Mouse (Mus musculus) megakaryocyte, adult 5-6 weeks (primary cell): ENCODE data around the gene Abcc3. TPM values are rescaled to one million over a fixed set of nuclear protein-coding genes. Genes with fewer than 3 reads are reported as not detected.
A peak's percentile ranks its signal among the peaks of the same experiment; 100 is the strongest.

ENCODE experiments used
- ATAC-seq: 2 replicates; pipeline ENCODE4 v1.8.0; 2016; ENCODE audit warnings: mild to moderate bottlenecking, inconsistent platforms; ENCODE audit not compliant: poor library complexity, severe bottlenecking
- total RNA-seq, 2 experiments: library from RNA; stranded (forward) in 1 of 2; stranded (reverse) in 1 of 2; fragments of 153-499, 151-499 nt in 1 of 2; fragments of 221-1000, 200-1000 nt in 1 of 2; gene quantifications; 2 replicates each; pipeline versions ENCODE4 v1.2.3 to v1.2.4; 2015 to 2017

The Abcc3 gene
- total RNA-seq, 2 experiments from 2014 or later = 1.1 to 1.8 TPM

DNA sequence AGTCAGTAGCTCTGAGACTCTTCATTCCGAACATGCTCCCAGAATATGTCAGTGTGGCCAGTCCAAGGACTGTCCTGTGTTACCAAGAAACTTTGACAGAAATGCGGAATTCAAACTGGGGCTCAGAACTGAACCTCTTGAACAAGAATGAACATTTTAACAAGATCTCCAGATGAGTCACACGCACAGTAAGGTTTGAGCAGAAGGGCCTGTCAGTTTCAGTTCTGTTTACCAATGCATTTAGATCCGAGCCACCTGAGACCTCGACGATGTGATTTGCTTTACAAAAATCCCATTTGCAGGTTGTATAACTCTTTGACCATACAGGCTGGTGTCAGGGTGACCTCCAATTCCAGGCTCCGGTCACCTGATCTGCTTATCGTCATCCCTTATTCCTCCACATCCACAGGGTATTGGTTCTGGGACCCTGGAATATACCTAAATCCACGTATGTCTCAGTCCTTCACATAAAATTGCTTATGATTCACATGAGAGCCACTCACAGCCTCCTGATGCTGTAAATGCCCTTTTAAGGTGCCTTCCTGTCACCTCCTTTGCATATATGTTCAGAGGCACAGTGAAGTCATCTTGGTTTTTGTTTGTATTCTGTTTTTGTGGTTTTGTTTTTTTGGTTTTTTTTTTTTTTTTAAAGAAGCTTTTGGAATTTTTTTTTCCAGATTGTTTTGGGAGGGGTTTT, 37.1 kb downstream of the Abcc3 start:
- ATAC-seq = no peak

DNA sequence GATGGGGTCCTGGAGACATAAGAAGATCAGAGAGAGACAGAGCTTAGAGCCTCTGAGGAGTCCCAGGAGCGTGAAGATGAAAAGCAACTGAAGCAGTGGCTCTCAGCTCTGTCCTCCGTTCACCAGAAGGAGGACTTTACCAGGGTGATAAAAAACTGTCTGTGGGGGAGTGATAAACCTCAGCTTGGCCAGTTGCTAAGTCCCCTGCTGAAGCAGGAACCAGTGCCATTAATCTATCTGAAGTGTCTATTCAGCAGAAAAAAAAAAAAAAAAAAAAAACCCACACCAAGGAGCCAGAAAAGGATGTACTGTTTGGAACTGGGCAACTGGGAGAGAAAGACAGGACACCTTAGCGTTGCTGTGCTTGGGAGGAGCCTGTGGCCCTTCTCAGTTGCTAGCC, 41.7 kb downstream of the Abcc3 start:
- ATAC-seq = no peak

DNA sequence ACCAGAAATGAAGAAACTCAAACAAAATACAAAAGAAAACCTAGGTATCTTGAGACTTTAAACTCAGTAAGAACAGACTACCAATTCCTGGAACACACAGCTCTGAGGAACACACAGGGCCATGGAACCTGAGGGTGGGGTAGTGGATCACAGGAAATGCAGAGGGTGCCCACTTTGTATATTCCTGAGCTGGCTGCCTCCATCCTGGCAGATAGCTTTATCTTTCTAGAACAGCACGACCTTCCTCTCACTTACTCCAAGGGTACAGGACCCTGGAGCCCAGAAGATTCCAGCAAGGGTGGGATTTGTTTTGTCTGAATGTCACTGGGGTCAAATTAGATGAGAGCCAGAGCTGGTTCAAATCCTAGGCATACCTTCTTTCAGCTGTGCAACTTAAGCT, 42.5 kb downstream of the Abcc3 start:
- ATAC-seq = no peak

DNA sequence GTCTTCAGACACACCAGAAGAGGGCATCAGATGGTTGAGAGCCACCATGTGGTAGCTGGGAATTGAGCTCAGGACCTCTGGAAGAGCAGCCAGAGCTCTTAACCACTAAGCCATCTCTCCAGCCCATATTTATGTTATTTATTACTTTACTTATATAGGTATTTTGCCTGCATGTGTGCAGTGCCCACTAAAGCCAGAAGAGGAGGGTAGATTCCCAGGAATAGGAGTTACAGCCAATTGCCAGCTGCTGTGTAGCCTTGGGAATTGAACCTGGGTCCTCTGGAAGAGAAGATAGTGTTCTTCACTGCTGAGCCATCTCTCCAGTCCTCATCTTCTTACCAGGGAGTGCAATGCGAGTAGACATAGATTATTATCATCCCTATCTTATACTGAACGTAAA, 43.0 kb downstream of the Abcc3 start:
- no peak for ATAC-seq

DNA sequence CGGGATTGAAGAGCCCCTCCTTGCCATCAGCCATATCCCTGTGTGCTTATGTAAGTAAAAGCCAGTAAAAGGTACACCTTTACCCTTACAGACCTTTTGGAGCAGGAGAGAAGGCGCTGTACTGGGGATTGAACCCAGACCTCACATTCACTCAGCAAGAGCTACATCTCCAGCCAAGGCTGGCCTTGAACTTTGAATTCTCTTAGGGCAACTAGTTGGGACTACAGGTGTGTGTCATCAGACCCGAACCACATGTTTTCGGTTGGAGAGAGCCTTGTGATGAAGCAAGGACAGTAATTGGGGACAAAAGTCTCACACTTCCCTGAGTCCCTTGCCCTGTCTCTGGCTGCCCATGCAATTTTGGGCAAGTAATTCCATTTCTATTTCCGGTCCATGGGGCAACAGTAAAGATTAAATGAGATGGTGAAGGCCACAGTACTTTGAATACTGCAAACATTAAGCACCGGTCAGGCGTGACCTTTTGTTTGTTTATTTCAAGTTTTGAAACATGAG, 45.7 kb downstream of the Abcc3 start:
- no peak for ATAC-seq

DNA sequence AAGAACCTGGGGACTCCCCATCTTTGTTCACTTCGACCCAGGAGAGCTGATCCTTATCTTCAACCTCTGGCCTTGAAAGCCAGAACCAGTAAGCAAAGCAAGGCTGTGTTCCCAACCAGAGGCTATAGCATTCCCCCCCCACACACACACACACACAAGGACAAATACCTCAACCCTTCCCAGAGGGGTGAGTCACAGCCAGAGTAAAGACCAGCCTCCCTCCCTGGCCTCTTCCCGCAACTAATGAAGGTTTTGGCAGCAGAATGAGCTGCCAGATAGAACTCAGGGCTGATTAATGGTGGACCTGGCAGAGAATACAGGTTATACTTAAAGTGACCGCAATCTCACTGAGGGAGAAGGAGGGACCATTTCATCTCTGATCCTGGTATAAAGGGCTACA, 46.2 kb downstream of the Abcc3 start:
- no peak for ATAC-seq

DNA sequence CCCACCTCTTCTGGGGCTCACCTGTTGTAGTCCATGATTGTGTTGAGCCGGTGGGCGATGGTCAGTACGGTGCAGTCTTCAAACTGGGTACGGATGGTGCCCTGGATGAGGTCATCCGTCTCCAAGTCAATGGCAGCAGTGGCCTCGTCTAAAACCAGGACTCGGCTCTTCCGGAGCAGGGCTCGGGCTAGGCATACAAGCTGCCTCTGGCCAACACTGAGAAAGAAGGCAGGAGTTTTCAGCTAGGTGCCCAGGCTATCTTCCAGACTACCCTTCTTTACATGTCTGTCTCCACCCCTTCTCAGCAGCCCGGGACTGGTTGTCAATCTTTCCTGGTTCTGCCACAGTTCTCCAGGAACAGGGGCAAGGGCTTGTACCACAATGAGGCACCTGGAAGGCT, 46.9 kb downstream of the Abcc3 start:
- no peak for ATAC-seq

DNA sequence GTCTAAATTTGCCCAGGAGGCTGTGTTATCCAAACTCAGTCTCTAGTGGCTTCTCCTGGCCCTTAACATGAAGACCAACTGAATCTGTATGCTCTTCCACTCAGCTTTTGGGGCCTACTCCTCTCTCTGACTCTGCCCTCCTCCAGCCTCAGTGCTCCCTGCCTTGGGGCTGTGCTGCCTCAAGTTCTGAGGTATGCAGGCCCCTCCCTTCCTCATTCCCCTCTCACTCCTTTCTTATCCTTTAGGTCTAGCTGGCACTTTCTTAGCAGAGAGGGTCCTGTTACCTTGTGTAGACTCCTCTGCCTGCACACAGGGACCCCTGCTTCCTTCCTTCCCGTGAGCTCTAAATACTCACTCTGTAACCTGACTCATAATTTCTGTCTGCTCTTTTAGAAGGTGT, 48.3 kb downstream of the Abcc3 start:
- ATAC-seq = no peak

DNA sequence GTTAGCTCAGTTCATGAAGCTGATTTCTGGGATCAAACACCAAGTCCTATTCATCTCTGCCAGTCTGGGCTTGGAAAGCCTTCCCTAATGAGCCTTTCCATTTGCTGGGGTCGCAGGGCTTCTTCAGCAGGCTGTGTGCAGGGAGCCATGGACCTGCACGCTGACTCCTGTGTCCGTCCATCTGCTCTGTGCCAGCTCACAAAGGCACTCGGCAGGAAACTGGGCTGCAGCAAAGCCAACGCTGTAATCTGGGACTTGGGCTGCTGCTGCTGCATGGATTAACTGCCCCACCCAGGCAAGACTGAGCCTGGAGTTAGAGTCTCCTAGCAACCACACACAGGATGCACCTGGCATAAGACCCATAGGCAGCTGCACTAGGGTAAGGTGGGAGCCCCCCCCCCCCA, 48.8 kb downstream of the Abcc3 start:
- ATAC-seq = no peak

DNA sequence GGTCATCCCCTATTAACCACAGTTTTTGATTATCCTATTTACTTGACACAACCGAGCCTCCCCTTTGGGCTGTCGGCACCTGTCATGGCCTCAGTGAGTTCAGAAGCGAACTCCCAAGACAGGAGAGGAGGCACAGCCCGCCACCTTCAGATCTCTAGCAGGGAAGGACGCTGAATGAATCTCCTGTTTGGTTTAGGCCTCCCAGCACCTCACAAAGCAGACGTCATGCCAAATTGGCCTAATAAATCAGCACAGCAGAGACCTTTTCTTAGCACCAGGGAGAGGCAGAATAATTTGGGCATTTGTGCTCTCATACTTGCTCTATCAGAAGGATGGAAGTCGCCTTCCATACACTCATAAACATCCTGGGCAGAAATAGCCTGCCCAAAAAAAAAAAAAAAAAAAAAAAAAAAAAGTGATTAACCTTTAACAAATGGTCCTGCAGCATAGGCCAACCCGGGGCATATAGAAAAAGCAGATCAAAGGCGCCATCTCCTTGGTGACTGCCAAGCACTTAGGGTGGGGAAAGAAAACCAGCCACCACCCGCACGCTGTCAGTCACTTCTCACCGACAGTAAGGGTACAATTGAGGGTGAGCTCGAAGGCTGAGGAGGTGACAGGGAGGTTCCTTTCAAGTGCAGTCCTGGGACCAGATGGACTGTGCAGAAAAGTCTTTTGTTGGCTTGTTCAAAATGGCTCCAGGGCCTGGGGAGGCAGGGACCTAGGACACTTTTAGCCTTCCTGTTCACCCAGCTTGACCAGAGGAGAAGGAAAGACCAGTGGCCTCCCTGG, 50.5 kb downstream of the Abcc3 start:
- no peak for ATAC-seq

DNA sequence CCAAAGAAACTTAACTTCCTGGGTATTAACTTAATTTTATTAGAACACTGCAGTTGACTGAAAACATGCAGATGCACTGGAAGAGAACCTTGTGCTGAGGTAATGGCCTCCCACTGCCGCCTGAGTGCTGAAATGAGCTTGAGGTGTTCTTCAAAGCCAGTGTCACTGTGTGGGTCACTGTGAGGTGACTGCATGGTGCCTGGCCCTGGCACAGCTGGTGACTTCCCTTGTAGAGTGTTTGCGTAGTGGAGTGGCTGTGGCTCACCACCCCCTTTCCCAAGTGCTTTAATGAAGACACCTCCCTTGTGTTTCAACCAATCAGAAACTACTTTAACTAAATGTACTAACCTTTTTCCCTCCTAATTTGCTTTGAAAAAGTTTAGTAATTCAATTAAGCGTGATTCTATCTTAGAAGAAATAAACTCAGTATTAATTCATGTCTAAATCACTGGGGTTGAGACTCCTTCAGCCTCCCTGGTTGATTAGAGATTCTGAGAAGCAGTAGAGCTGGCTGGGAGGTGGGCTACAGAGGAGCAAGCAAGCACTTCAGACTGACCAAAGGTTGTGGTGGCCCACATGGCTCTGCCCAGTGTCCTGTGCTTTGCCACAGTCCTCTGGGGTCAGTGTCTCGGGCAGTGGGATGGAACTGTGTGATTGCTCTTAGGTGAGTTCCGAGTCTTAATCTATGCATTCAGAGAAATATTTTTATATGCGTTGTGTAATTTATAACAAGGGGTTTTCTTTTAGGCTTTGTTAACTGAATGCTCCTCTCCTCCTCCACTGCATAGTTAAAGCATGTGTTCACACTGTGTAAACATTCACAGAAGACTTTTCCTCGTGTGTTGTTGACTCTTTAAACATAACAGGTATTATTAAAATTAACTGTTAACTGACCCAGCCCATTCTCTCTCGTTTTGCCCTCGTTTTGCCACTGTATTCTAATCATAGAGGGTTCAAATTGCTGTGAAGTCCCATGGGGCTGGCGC, 51.6 kb downstream of the Abcc3 start:
- ATAC-seq = no peak

DNA sequence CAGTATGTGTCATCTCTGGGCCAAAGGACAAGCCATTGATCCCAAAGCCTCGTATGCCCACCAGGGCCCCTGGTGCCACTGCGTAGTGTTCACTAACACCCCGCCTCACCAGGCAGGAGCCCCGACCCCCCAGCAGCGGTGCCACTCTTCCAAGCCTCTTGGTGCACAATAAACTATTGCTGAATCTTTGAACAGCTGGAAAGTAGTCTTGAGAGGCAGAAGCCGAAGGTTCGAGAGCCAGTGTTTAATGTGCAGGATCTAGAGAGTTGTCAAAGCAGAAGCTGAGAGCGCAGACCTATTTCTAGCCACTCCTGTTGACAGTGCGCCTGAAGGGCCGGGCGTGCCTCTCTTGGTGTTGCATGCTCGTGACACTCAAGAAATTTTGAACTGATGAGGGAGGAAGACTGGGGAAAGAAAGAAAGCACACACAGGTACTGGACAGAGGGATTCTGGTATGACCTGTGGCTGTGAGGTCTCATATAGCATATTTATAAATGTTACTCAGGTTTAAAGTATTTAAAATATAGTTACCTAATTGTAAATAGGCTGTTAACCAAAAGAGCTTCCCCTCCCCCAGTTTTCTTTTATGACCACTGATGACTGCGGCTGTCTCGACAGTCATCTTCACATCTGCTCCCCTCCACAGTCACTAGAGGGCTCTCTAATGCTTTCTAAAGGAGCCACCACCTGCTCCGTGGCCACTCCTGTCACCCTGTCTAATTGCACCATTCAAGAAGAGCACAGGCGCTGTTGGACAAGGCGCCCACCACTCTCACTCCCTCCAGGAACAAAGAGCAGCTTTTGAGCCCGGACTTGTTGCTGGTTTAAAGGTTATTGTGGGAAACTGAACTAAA, 52.8 kb downstream of the Abcc3 start:
- peak; percentile 89 for ATAC-seq

DNA sequence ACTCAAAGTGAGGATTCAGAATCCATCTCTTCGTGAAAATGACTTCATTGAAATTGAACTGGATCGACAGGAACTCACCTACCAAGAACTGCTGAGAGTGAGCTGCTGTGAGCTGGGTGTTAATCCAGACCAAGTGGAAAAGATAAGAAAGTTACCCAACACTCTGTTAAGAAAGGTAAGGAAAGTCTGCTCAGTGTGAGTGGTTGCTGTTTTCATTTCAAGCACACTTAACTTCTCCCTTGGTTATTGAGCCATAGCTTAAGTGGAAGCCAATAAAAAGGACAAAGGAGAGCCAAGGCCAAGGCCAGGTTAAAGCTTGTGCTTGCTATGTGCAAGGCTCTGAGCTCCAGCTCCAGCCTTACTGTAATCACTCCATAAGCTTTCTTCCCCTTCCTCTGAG, 54.5 kb downstream of the Abcc3 start:
- no peak for ATAC-seq

DNA sequence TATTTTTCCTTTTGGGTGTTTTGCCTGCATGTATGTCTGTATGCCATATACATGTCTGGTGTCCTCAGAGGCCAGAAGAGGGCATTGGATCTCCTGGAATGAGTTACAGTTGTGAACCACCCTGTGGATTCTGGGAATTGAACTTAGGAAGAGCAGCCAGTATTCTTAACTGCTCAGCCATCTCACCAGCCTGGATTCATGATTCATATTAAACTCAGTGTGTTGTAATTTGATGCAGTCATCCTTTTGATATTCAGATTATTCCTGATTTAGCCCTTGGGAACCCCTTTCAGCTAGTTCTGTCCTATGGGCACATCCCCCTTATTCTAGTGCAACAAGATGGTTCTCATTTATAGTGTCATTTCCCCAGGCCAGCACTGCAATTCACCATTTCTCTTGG, 56.2 kb downstream of the Abcc3 start:
- no peak for ATAC-seq

DNA sequence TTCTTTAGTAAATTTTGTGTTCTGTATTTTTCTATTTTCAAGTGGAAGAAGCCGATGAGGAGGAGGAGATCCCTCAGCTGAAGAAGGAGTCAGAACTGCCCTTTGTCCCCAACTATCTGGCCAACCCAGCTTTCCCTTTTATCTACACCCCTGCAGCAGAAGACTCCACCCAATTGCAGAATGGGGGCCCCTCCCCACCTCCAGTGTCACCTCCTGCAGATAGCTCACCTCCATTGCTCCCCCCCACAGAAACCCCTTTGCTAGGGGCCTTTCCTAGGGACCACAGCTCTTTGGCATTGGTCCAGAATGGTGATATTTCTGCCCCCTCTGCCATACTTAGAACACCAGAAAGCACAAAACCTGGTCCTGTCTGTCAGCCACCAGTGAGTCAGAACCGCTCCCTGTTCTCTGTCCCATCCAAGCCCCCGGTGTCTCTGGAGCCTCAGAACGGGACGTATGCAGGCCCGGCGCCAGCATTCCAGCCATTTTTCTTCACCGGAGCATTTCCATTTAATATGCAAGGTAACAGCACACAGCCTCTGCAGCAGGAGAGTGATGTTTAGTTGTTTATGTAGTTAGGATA, 58.3 kb downstream of the Abcc3 start:
- no peak for ATAC-seq

DNA sequence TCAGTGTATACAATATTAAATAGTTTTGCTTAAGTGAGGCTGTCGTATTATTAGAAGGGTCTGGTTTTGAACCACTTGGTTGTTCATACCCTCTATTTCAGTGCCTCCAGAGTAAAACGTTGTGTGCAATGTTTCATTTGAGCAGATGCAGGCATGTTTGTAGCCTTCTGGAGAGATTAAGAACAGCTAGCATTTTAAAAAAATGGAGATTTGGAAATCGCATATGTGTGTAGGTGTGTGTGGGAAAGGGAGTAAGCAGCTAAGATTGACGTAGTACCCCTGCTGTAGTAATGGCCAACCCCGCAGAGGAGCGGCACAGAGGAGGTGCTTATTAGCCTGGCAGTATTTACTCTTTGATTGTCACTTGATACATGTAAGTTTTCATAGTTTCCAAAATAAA, 60.1 kb downstream of the Abcc3 start:
- no peak for ATAC-seq

DNA sequence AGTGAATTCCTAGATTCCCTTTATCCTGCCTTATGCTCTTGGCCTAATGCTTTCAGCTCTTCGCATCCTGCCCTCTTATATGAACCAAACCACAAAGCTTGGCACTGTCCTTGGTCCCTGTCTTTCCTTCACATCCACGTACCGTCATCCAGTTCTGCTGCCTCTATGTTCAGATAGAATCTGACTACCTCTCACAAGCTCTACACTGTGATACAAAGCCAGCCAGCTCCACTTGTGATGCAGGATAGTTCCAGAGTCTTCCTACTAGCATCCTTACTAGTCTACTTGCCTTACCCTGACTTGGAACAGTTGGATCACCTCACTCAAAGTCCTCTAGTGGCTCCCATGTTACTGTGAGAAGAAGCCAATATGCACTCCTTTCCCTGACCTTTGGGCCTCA, 62.6 kb downstream of the Abcc3 start:
- ATAC-seq = no peak

DNA sequence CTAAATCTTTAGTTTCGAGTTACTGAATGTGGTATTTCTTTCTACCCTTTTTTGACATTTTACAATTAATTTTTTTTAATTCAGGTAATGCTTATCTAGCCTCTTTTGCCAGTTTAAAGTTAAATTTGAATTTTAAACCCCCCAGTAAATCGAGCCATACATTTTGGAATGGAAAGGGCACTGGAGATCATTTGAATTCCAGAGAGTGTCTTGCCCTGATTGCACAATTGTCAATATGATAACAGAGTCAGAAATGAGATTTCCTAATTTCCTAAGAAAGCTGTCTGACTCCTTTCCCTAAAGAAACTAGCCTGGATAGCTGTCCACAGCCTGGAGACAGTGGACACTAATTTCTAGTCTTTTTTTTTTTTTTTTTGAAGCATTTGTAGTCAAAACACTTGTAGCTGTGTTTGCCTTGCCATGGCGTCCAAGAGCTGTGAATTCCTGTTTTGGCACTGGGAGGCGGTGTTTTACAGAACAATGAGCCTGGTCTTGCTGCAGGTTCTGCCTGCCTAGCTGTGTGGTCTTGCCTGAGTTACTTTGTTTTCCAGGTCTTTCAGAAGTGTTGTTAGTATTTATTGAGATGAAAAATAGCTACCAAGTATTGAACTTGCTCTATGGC, 63.4 kb downstream of the Abcc3 start:
- peak; percentile 49; the same call in 1 of the 2 replicates for ATAC-seq

DNA sequence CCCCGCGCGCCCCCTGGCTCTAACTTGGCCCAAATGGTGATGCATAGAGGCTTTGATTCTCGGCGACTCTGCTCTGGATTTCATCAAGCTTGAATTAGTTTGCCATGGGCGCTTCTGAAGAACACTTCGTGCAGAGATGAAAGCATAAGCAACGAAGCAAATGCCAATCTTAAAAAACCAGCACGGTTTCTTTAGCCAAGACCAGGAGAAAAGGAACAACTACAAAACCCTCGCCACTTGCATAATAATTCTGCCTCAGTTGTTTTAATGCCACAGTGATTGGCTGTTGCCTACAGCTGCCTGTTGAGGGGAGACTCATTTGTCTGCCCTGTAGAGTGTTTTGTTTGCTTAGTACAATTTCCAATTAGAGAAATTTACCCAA, 64.2 kb downstream of the Abcc3 start:
- ATAC-seq = no peak
